10 mouse cellular contexts compared by ENCODE assay signal in the genomic region with DNA sequence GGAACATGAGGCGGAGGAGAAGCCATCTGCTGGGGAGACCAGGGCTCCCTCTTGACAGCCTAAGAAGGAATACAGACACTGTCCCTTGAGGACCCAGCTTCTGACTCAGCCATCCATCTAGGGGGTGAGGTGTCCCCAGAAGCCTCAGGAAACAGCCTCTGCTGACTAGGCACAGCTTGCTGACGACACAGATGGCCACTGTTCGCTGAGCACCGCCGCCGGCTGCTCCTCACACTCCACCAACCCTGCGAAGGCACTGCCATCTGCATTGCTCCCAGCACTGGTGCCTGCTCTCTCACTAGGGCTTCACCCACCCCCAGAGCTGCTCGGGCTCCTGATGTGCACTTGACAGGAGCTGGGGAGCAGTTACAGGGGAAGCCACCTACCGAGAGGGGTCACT. TPM values are rescaled to one million over a fixed set of nuclear protein-coding genes. Genes with fewer than 3 reads are reported as not detected.
DNase-seq lines count a peak whose midpoint lies in the region; ATAC-seq and TF ChIP-seq lines count a peak whose summit lies in the region.
"Had no signal": no experiment of that assay in that cellular context is flagged by ENCODE, and none has a peak within 500 bp of the region (broad histone marks: within the 10 kb centered on the region; RNA-seq: fewer than 3 reads in every experiment).

No protein-coding gene starts in this region.

- no peak for TF ChIP-seq CTCF in stomach, postnatal 0 days (IDR thresholded peaks at IDR 0.05; ENCODE audit: low read depth)

- no peaks in the 10 kb centered on the region for H3K36me3 ChIP-seq in stomach, postnatal 0 days (ENCODE audit: control insufficient read depth, insufficient read depth, low read length)

- H3K27ac ChIP-seq in stomach, postnatal 0 days (replicated peaks) = no peak overlapping the region

- no peaks in the 10 kb centered on the region for H3K27me3 ChIP-seq in stomach, postnatal 0 days (ENCODE audit: control insufficient read depth, insufficient read depth, low read length)

- WGBS in stomach, postnatal 0 days = 71% methylated on average over 9 of the region's 9 CpGs

- H3K4me2 ChIP-seq in stomach, postnatal 0 days (replicated peaks; ENCODE audit: low read depth) = no peak overlapping the region
- H3K4me2 ChIP-seq: heart, embryonic 11.5 days had no signal

- ATAC-seq in stomach, postnatal 0 days (ENCODE audit: low FRiP score, low TSS enrichment) = no peak

- no peaks in the 10 kb centered on the region for H3K9me3 ChIP-seq in stomach, postnatal 0 days (ENCODE audit: control insufficient read depth, low read length)

- no peaks in the 10 kb centered on the region for H3K4me1 ChIP-seq in stomach, postnatal 0 days (replicated peaks; ENCODE audit: control insufficient read depth, insufficient read depth)

- intact Hi-C loops in left cerebral cortex, postnatal 4 days (cut with DNase I) = no loop called here

- H3K4me3 ChIP-seq in stomach, postnatal 0 days (ENCODE audit: low read depth, low read length) = no peak overlapping the region

- peak; percentile 24 for DNase-seq in cerebellum, adult 11-12 months
- no peak for DNase-seq in cerebellum, postnatal 4 days (ENCODE audit: low spot score in 2 of 2)
- DNase-seq in cerebellum, adult 9-11 months = peak; percentile 26
- peak; percentile 80 for DNase-seq in layer of hippocampus, adult 11-12 months (ENCODE audit: low spot score)
- DNase-seq in left cerebral cortex, postnatal 4 days = peak; percentile 54
- DNase-seq in testis, postnatal 14 days (ENCODE audit: low spot score) = no peak
- DNase-seq in gastrocnemius, postnatal 10 days = no peak
- no peak for DNase-seq in stomach, postnatal 0 days (ENCODE audit: low spot score)
- DNase-seq: kidney, postnatal 36 days had no signal

- TF ChIP-seq EP300 in stomach, postnatal 0 days (optimal IDR thresholded peaks at IDR 0.05) = no peak

- no peak overlapping the region for H3K9ac ChIP-seq in stomach, postnatal 0 days (ENCODE audit: low read length)

RNA-seq across cellular contexts. Expression of a gene that starts 38.5 kb away (rescaled TPM):
- total RNA-seq in left cerebral cortex, postnatal 4 days (2021) = 10 to 100 TPM in 1 of 2 experiments, 1 to 10 TPM in 1; 6.6 to 10.2 TPM
- total RNA-seq in gastrocnemius, postnatal 10 days (2021) = 10 to 100 TPM; 12.7 to 14.0 TPM
- polyA plus RNA-seq in stomach, postnatal 0 days (2015; fragmentation: Nextera tagmentation; extraction: Ambion mirVana) = 2.3 and 2.4 TPM in 2 replicates

Comparison
In these comparisons a context has a peak if more than half of its experiments do, and no peak if none do; other contexts are left out.
1. DNase-seq: peak in cerebellum, adult 11-12 months (single experiment), cerebellum, adult 9-11 months (single experiment), layer of hippocampus, adult 11-12 months (single experiment) and left cerebral cortex, postnatal 4 days (single experiment); none in cerebellum, postnatal 4 days (0 of 2), testis, postnatal 14 days (single experiment), gastrocnemius, postnatal 10 days (single experiment) and stomach, postnatal 0 days (single experiment).